7 mouse cellular contexts compared by ENCODE assay signal in genomic region chr6:145076286-145076685, GRCm38 (mm10). TPM values are rescaled to one million over a fixed set of nuclear protein-coding genes. Genes with fewer than 3 reads are reported as not detected.
DNase-seq lines count a peak whose midpoint lies in the region; ATAC-seq and TF ChIP-seq lines count a peak whose summit lies in the region.

No protein-coding gene starts in this region.

- no peak for DNase-seq in left cerebral cortex, adult 2 months (ENCODE audit: extremely low spot score in 1 of 2, low spot score in 2 of 2)
- no peak for DNase-seq in left cerebral cortex, postnatal 10 days (ENCODE audit: extremely low spot score in 1 of 2, low spot score in 2 of 2)
- DNase-seq in embryonic facial prominence, embryonic 14.5 days (ENCODE audit: low spot score), result no peak
- peak; percentile 41 for DNase-seq in limb, embryonic 10.5 days (ENCODE audit: low spot score)
- DNase-seq in retina, postnatal 1 day, result peak; percentile 18
- DNase-seq in right cerebral cortex, postnatal 4 days, result no peak
- DNase-seq in kidney, postnatal 10 days, result no peak

- H3K4me3 ChIP-seq in left cerebral cortex, adult 2 months, result peak overlapping the region; percentile 50
- peak overlapping the region; percentile 46 for H3K4me3 ChIP-seq in embryonic facial prominence, embryonic 14.5 days (ENCODE audit: low read depth, low read length)
- peak overlapping the region; percentile 73 for H3K4me3 ChIP-seq in limb, embryonic 10.5 days

- intact Hi-C loops in left cerebral cortex, adult 2 months (cut with DNase I), result no loop called here
- intact Hi-C loops in left cerebral cortex, postnatal 10 days (cut with DNase I), result no loop called here

- no peak overlapping the region for H3K27ac ChIP-seq in left cerebral cortex, adult 2 months
- no peak overlapping the region for H3K27ac ChIP-seq in embryonic facial prominence, embryonic 14.5 days (replicated peaks; ENCODE audit: low read depth, low read length)
- peak overlapping the region; percentile 90 for H3K27ac ChIP-seq in limb, embryonic 10.5 days

- H3K4me1 ChIP-seq in embryonic facial prominence, embryonic 14.5 days (ENCODE audit: control insufficient read depth, insufficient read depth, low read length), result 0 out of 2 replicates have a peak, but pooled peaks cover 3% of the 10 kb centered on the region
- peaks cover 22% of the 10 kb centered on the region for H3K4me1 ChIP-seq in limb, embryonic 10.5 days

- no peak for TF ChIP-seq CTCF in left cerebral cortex, adult 2 months (IDR thresholded peaks at IDR 0.05)

- H3K27me3 ChIP-seq in embryonic facial prominence, embryonic 14.5 days (replicated peaks; ENCODE audit: control insufficient read depth, insufficient read depth, low read length), result no peaks in the 10 kb centered on the region; the same call in 1 of the 2 replicates
- no peaks in the 10 kb centered on the region for H3K27me3 ChIP-seq in limb, embryonic 10.5 days (ENCODE audit: low read depth, poor library complexity, severe bottlenecking)

- H3K9me3 ChIP-seq in embryonic facial prominence, embryonic 14.5 days (ENCODE audit: control insufficient read depth, low read length), result no peaks in the 10 kb centered on the region
- H3K9me3 ChIP-seq in limb, embryonic 10.5 days (replicated peaks), result no peaks in the 10 kb centered on the region

- no peak for ATAC-seq in embryonic facial prominence, embryonic 14.5 days (ENCODE audit: low read depth)

- H3K9ac ChIP-seq in embryonic facial prominence, embryonic 14.5 days (ENCODE audit: low read depth, low read length), result peak overlapping the region; percentile 49; the same call in 1 of the 2 replicates

- no peaks in the 10 kb centered on the region for H3K36me3 ChIP-seq in embryonic facial prominence, embryonic 14.5 days (ENCODE audit: control insufficient read depth, insufficient read depth, low read length)
- H3K36me3 ChIP-seq in limb, embryonic 10.5 days, result no peaks in the 10 kb centered on the region

- peak overlapping the region; percentile 94 for H3K4me2 ChIP-seq in embryonic facial prominence, embryonic 14.5 days (ENCODE audit: low read depth, low read length)

- WGBS in embryonic facial prominence, embryonic 14.5 days, result 13% methylated on average over 9 of the region's 9 CpGs
- 5% methylated on average over 9 of the region's 9 CpGs for WGBS in limb, embryonic 10.5 days

RNA-seq across cellular contexts. Expression of gene Bcat1, which starts 0.3 kb away (rescaled TPM):
- total RNA-seq in left cerebral cortex, adult 2 months (2021), result 10 to 100 TPM; 84.3 to 85.4 TPM
- total RNA-seq in left cerebral cortex, postnatal 10 days (2021), result 10 to 100 TPM; 65.1 to 65.9 TPM
- polyA plus RNA-seq in embryonic facial prominence, embryonic 14.5 days (2014; fragmentation: Nextera tagmentation; extraction: Ambion mirVana), result 34.7 and 36.0 TPM in 2 replicates
- 66.0 and 103 TPM in 2 replicates for polyA plus RNA-seq in limb, embryonic 10.5 days (2016; fragmentation: Nextera tagmentation; extraction: Ambion mirVana)

RNA-seq across cellular contexts. Expression of gene Lrmp, which starts 39.2 kb away (rescaled TPM):
- total RNA-seq in left cerebral cortex, adult 2 months (2021), result 1 to 10 TPM; 2.4 to 2.5 TPM
- total RNA-seq in left cerebral cortex, postnatal 10 days (2021), result 1 to 10 TPM; 1.5 to 1.9 TPM
- 4.1 and 4.7 TPM in 2 replicates for polyA plus RNA-seq in embryonic facial prominence, embryonic 14.5 days (2014; fragmentation: Nextera tagmentation; extraction: Ambion mirVana)
- polyA plus RNA-seq in limb, embryonic 10.5 days (2016; fragmentation: Nextera tagmentation; extraction: Ambion mirVana), result 1.7 and 1.8 TPM in 2 replicates

Comparison
In these comparisons a context has a peak if more than half of its experiments do, and no peak if none do; other contexts are left out.
1. DNase-seq: peak in limb, embryonic 10.5 days (single experiment) and retina, postnatal 1 day (single experiment); none in left cerebral cortex, adult 2 months (0 of 2), left cerebral cortex, postnatal 10 days (0 of 2), embryonic facial prominence, embryonic 14.5 days (single experiment), right cerebral cortex, postnatal 4 days (single experiment) and kidney, postnatal 10 days (single experiment).
2. Peak in every context shown above with its lines, with median percentiles within 50 percentile points of each other: H3K4me3 ChIP-seq.